Mouse (Mus musculus) adrenal gland, postnatal 10 days (tissue): ENCODE measurements around the gene Mrpl17. TPM values are rescaled to one million over a fixed set of nuclear protein-coding genes. Genes with fewer than 3 reads are reported as not detected.
A peak's percentile ranks its signal among the peaks of the same experiment; 100 is the strongest.

Experiments used
- DNase-seq: peaks from one replicate; pipeline ENCODE4 v3.0.0; 2021; ENCODE audit warnings: mixed read lengths
- total RNA-seq, 2 experiments: library from RNA; stranded (reverse); gene quantifications; 2 replicates each; pipeline ENCODE4 v1.2.3; 2021

The Mrpl17 gene
- total RNA-seq, 2 experiments from 2014 or later = 208 to 232 TPM

- DNase-seq = no peak
Measured at GRCm38 (mm10) chr7:105786506-105787284, 24.2 kb downstream of the Mrpl17 start.

- no peak for DNase-seq
Measured at GRCm38 (mm10) chr7:105784556-105784955, 26.3 kb downstream of the Mrpl17 start.

- no peak for DNase-seq
Measured at GRCm38 (mm10) chr7:105783861-105784260, 27.0 kb downstream of the Mrpl17 start.

- no peak for DNase-seq
Measured at GRCm38 (mm10) chr7:105778553-105779265, 32.2 kb downstream of the Mrpl17 start.

DNA sequence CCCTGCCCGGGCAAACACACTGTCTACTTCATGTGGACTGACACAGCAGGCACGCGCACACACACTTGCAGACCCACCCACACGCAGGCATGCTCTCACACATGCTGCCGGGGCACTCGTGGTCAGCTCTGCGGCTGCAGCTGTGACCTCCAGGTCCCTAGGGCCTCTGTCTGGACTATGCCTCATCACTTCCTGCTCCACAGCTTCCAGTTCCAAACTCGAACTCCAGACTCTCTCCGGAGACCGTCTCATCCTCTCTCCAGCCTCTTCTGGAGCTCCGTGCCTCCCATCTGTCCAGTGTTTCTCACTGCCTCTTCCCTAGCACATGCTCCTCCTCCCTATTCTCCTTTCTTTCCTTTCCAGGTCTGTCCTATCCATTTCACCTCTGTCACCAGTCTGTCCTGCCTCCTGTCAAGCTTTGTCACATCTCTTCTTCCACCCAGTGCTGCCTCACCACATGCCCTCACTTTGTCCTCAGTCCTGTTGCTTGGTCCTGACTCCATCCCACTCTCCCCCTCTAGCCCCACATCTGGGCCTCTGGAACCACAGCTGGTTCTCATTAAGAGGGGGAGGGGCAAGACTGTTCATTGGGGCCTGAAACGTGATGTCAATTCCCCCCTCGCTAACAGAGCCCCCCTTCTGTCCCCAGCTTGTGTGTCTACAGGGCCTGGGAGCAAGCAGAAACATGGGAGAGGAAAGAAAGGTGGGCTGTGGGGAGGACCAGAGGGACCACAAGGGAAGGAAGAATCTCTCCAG lies 32.9 kb downstream of the Mrpl17 start:
- no peak for DNase-seq

GRCm38 (mm10) chr7:105777316-105777715 lies 33.6 kb downstream of the Mrpl17 start:
- no peak for DNase-seq

DNA sequence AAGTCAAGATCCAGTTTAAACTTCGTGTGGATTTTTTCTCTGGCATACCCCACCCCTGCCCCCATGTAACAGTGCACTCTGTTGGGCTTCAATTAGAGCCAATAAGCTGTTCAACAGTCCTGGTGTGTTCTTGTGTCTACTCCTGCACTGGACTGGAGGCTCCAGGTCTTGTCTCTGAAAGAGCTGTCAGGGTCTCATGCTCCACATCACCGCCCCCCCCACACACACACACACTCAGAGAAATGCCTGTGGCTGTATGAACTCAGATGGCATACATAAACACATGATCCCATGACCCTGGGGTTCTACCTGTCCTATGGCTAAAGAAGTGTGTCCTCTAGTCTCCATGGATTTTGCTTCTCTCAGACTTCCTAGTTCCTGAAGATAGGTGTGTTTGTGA lies 34.9 kb downstream of the Mrpl17 start:
- DNase-seq = no peak

GRCm38 (mm10) chr7:105774661-105775060 lies 36.2 kb downstream of the Mrpl17 start:
- no peak for DNase-seq

- no peak for DNase-seq
Measured at GRCm38 (mm10) chr7:105773041-105773440, 37.9 kb downstream of the Mrpl17 start.

DNA sequence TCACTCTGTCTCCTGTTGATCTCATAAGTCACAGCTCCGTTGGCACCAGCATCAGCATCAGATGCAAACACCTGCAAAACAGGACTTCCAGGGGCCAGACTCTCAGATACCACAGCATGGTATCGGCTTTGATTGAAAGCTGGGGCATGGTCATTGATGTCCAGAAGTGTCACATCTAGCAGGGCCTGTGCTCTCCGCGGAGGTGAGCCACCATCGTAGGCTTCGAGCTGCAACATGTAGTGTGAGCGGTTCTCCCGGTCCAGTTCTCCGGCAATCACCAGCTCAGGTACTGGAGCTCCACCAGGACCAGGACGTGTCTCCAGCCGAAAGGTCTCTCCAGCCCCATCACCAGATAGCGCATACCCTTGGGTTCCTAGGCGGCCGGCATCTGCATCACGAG lies 38.6 kb downstream of the Mrpl17 start:
- no peak for DNase-seq

DNA sequence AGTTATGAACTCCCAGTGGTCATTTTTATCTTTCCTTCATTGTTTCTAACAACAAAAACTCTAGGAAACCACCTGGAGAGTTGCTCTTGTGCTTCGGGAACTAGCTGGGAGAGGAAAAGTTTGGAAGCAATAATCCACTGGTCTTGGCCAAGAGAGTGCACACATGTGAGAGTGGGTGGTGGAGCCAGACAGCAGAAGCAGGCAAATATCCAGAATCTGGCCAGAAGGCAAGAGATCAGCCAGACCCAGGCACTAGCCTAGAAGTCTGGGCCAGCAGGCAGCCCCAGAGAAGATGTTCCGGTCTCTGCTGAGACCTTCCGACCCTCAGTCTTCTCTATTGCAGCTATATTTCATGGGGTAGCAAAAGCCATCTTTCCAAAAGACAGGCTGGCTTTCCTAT lies 40.9 kb downstream of the Mrpl17 start:
- no peak for DNase-seq

- peak; percentile 58 for DNase-seq
Measured at GRCm38 (mm10) chr7:105767729-105768165, 43.2 kb downstream of the Mrpl17 start.

GRCm38 (mm10) chr7:105764331-105764730 lies 46.6 kb downstream of the Mrpl17 start:
- DNase-seq = no peak

DNA sequence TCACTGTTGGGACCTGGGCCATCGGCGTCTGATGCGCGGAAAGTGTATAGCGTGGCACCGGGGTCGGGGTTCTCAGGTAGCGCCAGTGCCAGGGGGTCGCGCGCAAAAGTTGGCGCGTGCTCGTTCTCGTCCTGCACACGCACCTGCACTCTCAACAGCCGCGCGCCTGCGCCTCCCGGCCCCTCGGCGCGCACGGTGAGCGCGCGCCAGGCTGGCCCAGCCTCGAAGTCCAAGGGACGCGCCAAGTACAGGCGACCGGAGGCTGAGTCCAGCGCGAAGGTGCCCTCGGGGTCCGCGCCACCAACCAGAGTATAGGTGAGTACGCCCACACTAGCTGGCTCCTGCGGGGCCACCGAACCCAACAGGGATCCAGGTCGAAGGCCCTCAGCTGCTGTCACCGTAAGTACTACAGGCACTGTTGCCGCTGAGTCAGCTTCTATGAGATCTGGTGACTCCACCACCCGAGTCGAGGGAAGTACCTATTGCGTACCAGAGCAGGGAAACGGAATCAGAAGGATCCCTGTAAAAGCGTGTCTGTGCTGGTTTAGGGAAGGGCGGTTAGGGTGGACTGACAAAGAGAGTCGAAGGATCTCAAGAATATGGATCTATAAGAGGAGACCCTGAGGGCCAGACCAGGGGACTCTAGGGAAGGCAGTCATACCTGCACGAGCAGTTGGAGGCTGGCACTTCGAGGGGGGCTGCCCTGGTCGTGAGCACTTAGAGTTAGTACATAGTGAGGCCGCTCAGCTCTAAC lies 48.2 kb downstream of the Mrpl17 start:
- DNase-seq = no peak

- peak; percentile 37 for DNase-seq
Measured at GRCm38 (mm10) chr7:105761813-105762484, 49.0 kb downstream of the Mrpl17 start.

- DNase-seq = no peak
Measured at GRCm38 (mm10) chr7:105753281-105753680, 57.6 kb downstream of the Mrpl17 start.

Other genes starting within 250 kb of the Mrpl17 start
- 10 to 100 TPM; 19.6 to 25.2 TPM for gene Apbb1, start 229.4 kb downstream of the Mrpl17 start, total RNA-seq
- gene Hpx, start 211.0 kb downstream of the Mrpl17 start, total RNA-seq = 100 to 1,000 TPM; 313 to 789 TPM
- 10 to 100 TPM; 32.5 to 45.1 TPM for gene Trim3, start 177.5 kb downstream of the Mrpl17 start, total RNA-seq
- gene Timm10b, start 171.0 kb downstream of the Mrpl17 start, total RNA-seq = 100 to 1,000 TPM; 129 to 132 TPM
- 10 to 100 TPM; 48.3 to 57.8 TPM for gene Arfip2, start 170.7 kb downstream of the Mrpl17 start, total RNA-seq
- gene Gm45799, start 170.5 kb downstream of the Mrpl17 start, total RNA-seq = 10 to 100 TPM in 1 of 2 experiments, 1 to 10 TPM in 1; 6.3 to 10.4 TPM
- 1 to 10 TPM; 3.0 to 4.7 TPM for gene Dnhd1, start 160.3 kb downstream of the Mrpl17 start, total RNA-seq
- gene Ilk, start 74.5 kb downstream of the Mrpl17 start, total RNA-seq = 100 to 1,000 TPM; 135 to 139 TPM
- 10 to 100 TPM; 15.3 to 17.6 TPM for gene Rrp8, start 73.7 kb downstream of the Mrpl17 start, total RNA-seq
- gene Taf10, start 66.7 kb downstream of the Mrpl17 start, total RNA-seq = 100 to 1,000 TPM; 167 to 172 TPM
- gene Tpp1, start 58.9 kb downstream of the Mrpl17 start, total RNA-seq = 10 to 100 TPM; 65.5 to 68.8 TPM
- gene Dchs1, start 23.4 kb downstream of the Mrpl17 start, total RNA-seq = 10 to 100 TPM; 11.8 to 17.1 TPM
- 1 to 10 TPM; 1.5 to 4.0 TPM for gene Gm4070, start 142.9 kb upstream of the Mrpl17 start, total RNA-seq